Mouse (Mus musculus) lung, postnatal 0 days (tissue): ENCODE results near the gene Slc22a28.

Source experiments
- CTCF ChIP-seq: IDR thresholded peaks from 2 replicates; pipeline ENCODE4 v1.5.1; 2016; ENCODE audit warnings: antibody characterized with exemption, mild to moderate bottlenecking
- EP300 ChIP-seq: IDR thresholded peaks from 2 replicates; pipeline ENCODE4 v1.6.1; 2016; ENCODE audit warnings: antibody characterized with exemption, mild to moderate bottlenecking, control low read depth

DNA sequence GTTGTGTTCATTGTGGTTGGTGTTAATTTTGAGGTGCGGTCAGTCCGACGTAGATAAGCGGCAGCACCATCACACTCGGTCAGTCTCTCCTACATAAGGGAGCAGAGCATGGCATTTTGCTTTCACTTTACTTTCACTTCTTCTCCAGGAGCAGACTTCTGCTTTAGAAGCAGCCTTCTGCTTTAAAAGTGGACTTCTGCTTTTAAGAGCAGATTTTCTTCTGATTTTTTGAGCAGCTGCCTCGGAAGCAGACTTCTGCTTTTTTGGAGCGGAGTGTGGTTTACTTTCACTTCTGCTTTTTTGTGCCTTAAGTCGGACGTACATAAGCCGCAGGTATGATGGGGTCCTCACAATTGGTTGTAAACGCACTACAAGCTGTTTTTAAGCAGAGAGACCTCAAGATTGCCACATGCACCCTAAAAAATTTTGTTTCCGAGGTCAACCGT, 111.9 kb downstream of the Slc22a28 start:
- TF ChIP-seq CTCF (no peak), EP300 (no peak)
